Mouse (Mus musculus) small intestine, adult 2 months (tissue): ENCODE measurements around the gene Akap10.

Source experiments
- CTCF ChIP-seq: fragments of 200-500 bp; IDR thresholded peaks from 2 replicates; pipeline ENCODE4 v1.5.1; 2012; ENCODE audit warnings: low read depth, mild to moderate bottlenecking, control low read depth, inconsistent platforms, low read length, moderate library complexity, mixed read lengths; ENCODE audit not compliant: insufficient replicate concordance, insufficient read length; ENCODE audit errors: extremely low read depth
- POLR2A ChIP-seq: fragments of 200-500 bp; IDR thresholded peaks from 2 replicates; pipeline ENCODE4 v1.6.1; 2012; ENCODE audit warnings: low read depth, mild to moderate bottlenecking, control low read depth, inconsistent platforms, low read length, moderate library complexity

DNA sequence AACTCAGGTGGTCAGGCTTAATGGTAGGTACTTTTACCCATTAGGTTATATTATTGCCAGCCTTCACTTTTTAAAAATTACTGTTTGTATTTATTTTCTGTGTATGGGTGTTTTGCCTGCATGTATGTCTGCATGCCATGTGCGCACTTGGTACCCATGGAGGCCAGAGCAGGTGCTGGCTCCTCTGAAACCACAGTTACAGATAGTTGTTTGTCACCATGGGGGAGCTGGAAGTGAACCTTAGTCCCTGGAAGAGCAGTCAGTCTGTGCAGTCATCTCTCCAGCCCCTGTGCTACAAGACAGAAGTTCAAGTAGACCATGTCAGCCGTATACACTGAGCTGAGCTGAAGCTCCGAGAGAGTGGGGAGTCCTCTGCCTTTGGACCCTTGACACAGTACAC lies 33.1 kb upstream of the Akap10 start:
- no peak for TF ChIP-seq POLR2A
- no peak for TF ChIP-seq CTCF
